Mouse (Mus musculus) limb, embryonic 14.5 days (tissue): ENCODE data around the gene Fam199x. TPM values are rescaled to one million over a fixed set of nuclear protein-coding genes. Genes with fewer than 3 reads are reported as not detected.

Source experiments
- ATAC-seq: fragments of 200-750 bp; cut with Nextera tagmentation; 2 replicates; pipeline ENCODE4 v1.8.0; 2017; ENCODE audit warnings: low read depth, moderate number of reproducible peaks, moderate TSS enrichment; ENCODE audit not compliant: low FRiP score
- DNase-seq: peaks from one replicate; pipeline ENCODE4 v3.0.0-alpha.2; 2015; ENCODE audit warnings: low spot score
- H3K27ac ChIP-seq: fragments of 300-500 bp; sonication (generic); replicated peaks from 2 replicates; pipeline ENCODE4 v1.5.1; 2014; ENCODE audit warnings: low read depth, mild to moderate bottlenecking, low read length, moderate library complexity, mixed read lengths
- H3K27me3 ChIP-seq: fragments of 300-500 bp; sonication (generic); 2 replicates; pipeline ENCODE4 v1.6.1; 2014; ENCODE audit warnings: low read length, mixed read lengths; ENCODE audit not compliant: control insufficient read depth, insufficient read depth
- H3K36me3 ChIP-seq: fragments of 300-500 bp; sonication (generic); 2 replicates; pipeline ENCODE4 v1.6.1; 2014; ENCODE audit warnings: mild to moderate bottlenecking, low read length, moderate library complexity, mixed read lengths; ENCODE audit not compliant: control insufficient read depth, insufficient read depth
- H3K4me1 ChIP-seq: fragments of 300-500 bp; sonication (generic); 2 replicates; pipeline ENCODE4 v1.6.1; 2014; ENCODE audit warnings: antibody characterized with exemption, low read length, mixed read lengths; ENCODE audit not compliant: control insufficient read depth, insufficient read depth
- H3K4me2 ChIP-seq: fragments of 300-500 bp; sonication (generic); replicated peaks from 2 replicates; pipeline ENCODE4 v1.6.1; 2014; ENCODE audit warnings: low read depth, mild to moderate bottlenecking, low read length, moderate library complexity; ENCODE audit not compliant: severe bottlenecking
- H3K4me3 ChIP-seq: fragments of 300-500 bp; sonication (generic); replicated peaks from 2 replicates; pipeline ENCODE4 v1.5.1; 2014; ENCODE audit warnings: low read length
- H3K9ac ChIP-seq: fragments of 300-500 bp; sonication (generic); 2 replicates; pipeline ENCODE4 v1.6.1; 2014; ENCODE audit warnings: mild to moderate bottlenecking, low read depth, low read length, moderate library complexity; ENCODE audit not compliant: severe bottlenecking
- H3K9me3 ChIP-seq: fragments of 300-500 bp; sonication (generic); 2 replicates; pipeline ENCODE4 v1.6.1; 2016; ENCODE audit warnings: low read length; ENCODE audit not compliant: control insufficient read depth
- POLR2A ChIP-seq: fragments of 200-500 bp; IDR thresholded peaks from 2 replicates; pipeline ENCODE4 v1.8.0; 2012; ENCODE audit warnings: inconsistent platforms, mild to moderate bottlenecking, moderate library complexity, borderline replicate concordance; ENCODE audit not compliant: insufficient read depth, insufficient read length; ENCODE audit errors: extremely low read depth
- WGBS: fragments of 180-500 bp; shearing (Covaris S2); extraction: QIAGEN DNeasy Blood & Tissue Kit; methylation state at CpG from one replicate; pipeline ENCODE4 v1.1.7; 2014; 5-methylcytosine and 5-hydroxymethylcytosine counted together
- polyA plus RNA-seq, 2 experiments: library from polyadenylated mRNA; depleted of rRNA in 1 of 2; stranded (reverse) in 1 of 2; unstranded in 1 of 2; fragments of >200 nt; fragmentation: Nextera tagmentation in 1 of 2; extraction: Ambion mirVana in 1 of 2; gene quantifications; 2 replicates each; pipeline versions ENCODE4 v1.2.1 to v1.2.3; 2012 to 2014

The Fam199x gene
- polyA plus RNA-seq, 2 experiments: 2.5 to 6.7 TPM

DNA sequence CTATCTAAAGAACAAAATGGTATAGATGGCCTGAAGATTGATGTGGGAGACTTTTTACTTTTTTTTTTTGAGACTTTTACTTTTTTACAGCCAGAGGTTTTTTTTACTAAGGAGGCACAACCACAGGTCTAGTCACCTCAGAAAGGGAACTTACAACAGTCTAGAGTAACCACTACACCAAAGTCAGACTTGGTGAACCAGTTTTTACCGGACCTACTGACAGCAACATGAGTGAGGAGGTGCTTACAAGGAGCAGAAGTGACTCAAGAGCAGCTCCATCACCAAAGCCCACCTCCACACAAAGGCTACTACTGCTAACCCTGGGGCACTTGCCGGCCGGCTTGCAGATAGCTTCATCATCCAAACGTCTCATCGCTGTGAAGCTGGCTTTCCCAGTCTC is 17.7 kb upstream of the Fam199x start:
- WGBS: 87% methylated on average over 5 of the region's 5 CpGs
- Histone ChIP-seq H3K27me3 (no peaks in the 10 kb centered on the region), H3K4me1 (no peaks in the 10 kb centered on the region), H3K4me3 (no peak overlapping the region), H3K36me3 (0 out of 2 replicates have a peak, but pooled peaks cover 3% of the 10 kb centered on the region), H3K4me2 (no peak overlapping the region), H3K27ac (no peak overlapping the region), H3K9me3 (no peaks in the 10 kb centered on the region), H3K9ac (no peak overlapping the region)
- TF ChIP-seq POLR2A: no peak
- no peak for ATAC-seq
- DNase-seq: no peak

- DNase-seq (no peak), ATAC-seq (no peak)
- no peaks in the 10 kb centered on the region for H3K9me3 ChIP-seq
- TF ChIP-seq POLR2A: no peak
- H3K36me3 ChIP-seq: no peaks in the 10 kb centered on the region
- 53% methylated on average over 4 of the region's 4 CpGs for WGBS
- peaks cover 2% of the 10 kb centered on the region; the same call in 1 of the 2 replicates for H3K4me1 ChIP-seq
- no peak overlapping the region for H3K27ac ChIP-seq
- H3K27me3 ChIP-seq: no peaks in the 10 kb centered on the region
- H3K4me2 ChIP-seq: no peak overlapping the region
- H3K4me3 ChIP-seq: no peak overlapping the region
- H3K9ac ChIP-seq: no peak overlapping the region
Measured at GRCm38 (mm10) chrX:137034322-137034721, 15.1 kb upstream of the Fam199x start.

GRCm38 (mm10) chrX:137037470-137037999 is 11.9 kb upstream of the Fam199x start:
- peak overlapping the region; percentile 47 for H3K4me3 ChIP-seq
- peak overlapping the region; percentile 85 for H3K27ac ChIP-seq
- H3K9ac ChIP-seq: peak overlapping the region; percentile 66
- peaks cover 2% of the 10 kb centered on the region; the same call in 1 of the 2 replicates for H3K4me1 ChIP-seq
- ATAC-seq: no peak
- no peak for TF ChIP-seq POLR2A
- H3K36me3 ChIP-seq: no peaks in the 10 kb centered on the region
- H3K4me2 ChIP-seq: peak overlapping the region; percentile 53
- no peaks in the 10 kb centered on the region for H3K9me3 ChIP-seq
- H3K27me3 ChIP-seq: no peaks in the 10 kb centered on the region
- DNase-seq: no peak
- 23% methylated on average over 12 of the region's 12 CpGs for WGBS

DNA sequence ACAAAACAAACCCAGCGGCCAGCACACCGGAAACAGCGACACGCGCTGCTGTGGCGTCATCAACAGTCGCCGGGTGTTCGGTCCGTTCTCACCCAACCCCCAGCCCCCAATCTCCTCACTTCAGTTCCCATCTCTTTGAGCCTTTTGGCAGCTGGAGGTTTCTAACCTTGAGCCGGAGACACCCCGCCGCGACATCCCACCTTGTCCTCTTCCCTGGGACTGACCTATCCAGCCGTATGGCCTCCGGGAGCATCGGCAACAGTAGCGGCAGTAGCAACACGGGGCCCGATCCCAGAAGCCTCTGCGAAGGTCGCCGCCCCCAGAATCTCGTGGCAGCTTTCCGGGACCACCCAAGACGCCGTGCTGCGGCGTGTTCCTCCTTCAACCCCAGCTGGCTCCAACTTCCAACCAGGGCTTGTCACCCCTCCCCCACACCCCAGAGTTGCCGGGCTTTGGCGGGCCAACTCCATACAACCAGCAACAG is 11.4 kb upstream of the Fam199x start, which contains the start of gene Slc25a53:
Gene Slc25a53, minus strand, starts transcription at position 303 of the 484 bp plus-strand sequence.
- Histone ChIP-seq H3K4me2 (peak within 1 kb of the TSS; percentile 53), H3K9ac (peak within 1 kb of the TSS; percentile 66), H3K27me3 (no peaks in the 10 kb centered on the region), H3K4me3 (peak within 1 kb of the TSS; percentile 47), H3K9me3 (no peaks in the 10 kb centered on the region), H3K36me3 (no peaks in the 10 kb centered on the region), H3K4me1 (peaks cover 2% of the 10 kb centered on the region; the same call in 1 of the 2 replicates), H3K27ac (peak within 1 kb of the TSS; percentile 85)
- DNase-seq (peak; percentile 82), ATAC-seq (peak; percentile 98)
- WGBS: 33% methylated on average over 22 of the region's 31 CpGs
- no peak for TF ChIP-seq POLR2A

- WGBS: 38% methylated on average over 7 of the region's 7 CpGs
- ATAC-seq (no peak), DNase-seq (no peak)
- peak overlapping the region; percentile 66; the same call in 1 of the 2 replicates for H3K9ac ChIP-seq
- no peak for TF ChIP-seq POLR2A
- H3K4me3 ChIP-seq: peak overlapping the region; percentile 47
- no peak overlapping the region for H3K27ac ChIP-seq
- H3K9me3 ChIP-seq: no peaks in the 10 kb centered on the region
- H3K4me1 ChIP-seq: peaks cover 2% of the 10 kb centered on the region; the same call in 1 of the 2 replicates
- H3K27me3 ChIP-seq: no peaks in the 10 kb centered on the region
- peak overlapping the region; percentile 39 for H3K4me2 ChIP-seq
- H3K36me3 ChIP-seq: no peaks in the 10 kb centered on the region
Measured at GRCm38 (mm10) chrX:137038502-137038901, 10.9 kb upstream of the Fam199x start.
